Mouse (Mus musculus): ENCODE data around the gene Plxnb1. TPM values are rescaled to one million over a fixed set of nuclear protein-coding genes. Genes with fewer than 3 reads are reported as not detected.

Plxnb1 gene
- polyA plus RNA-seq, 1 experiment from 2014 or later: 18.2 TPM

GRCm38 (mm10) chr9:109103250-109103649, 8.1 kb downstream of the Plxnb1 start:
- Histone ChIP-seq H3K4me2 (replicated peaks; ENCODE audit: low read depth, low read length) (no peak overlapping the region), H3K9me3 (ENCODE audit: control insufficient read depth, low read length) (no peaks in the 10 kb centered on the region), H3K9ac (ENCODE audit: low read depth, low read length) (no peak overlapping the region), H3K4me1 (replicated peaks; ENCODE audit: control insufficient read depth, insufficient read depth, low read length) (peaks cover 7% of the 10 kb centered on the region; the same call in 1 of the 2 replicates), H3K4me3 (ENCODE audit: low read depth, low read length) (no peak overlapping the region), H3K36me3 (ENCODE audit: control insufficient read depth, insufficient read depth, low read length) (peaks cover 15% of the 10 kb centered on the region), H3K27ac (ENCODE audit: low read depth, low read length) (no peak overlapping the region), H3K27me3 (ENCODE audit: control insufficient read depth, insufficient read depth, low read length) (no peaks in the 10 kb centered on the region)
- WGBS: 76% methylated on average over 7 of the region's 7 CpGs
- DNase-seq (ENCODE audit: low spot score) (no peak), ATAC-seq (ENCODE audit: low FRiP score) (no peak)

- H3K4me1 ChIP-seq (replicated peaks; ENCODE audit: control insufficient read depth, insufficient read depth, low read length): no peaks in the 10 kb centered on the region
- H3K4me2 ChIP-seq (replicated peaks; ENCODE audit: low read depth, low read length): no peak overlapping the region
- H3K9me3 ChIP-seq (ENCODE audit: control insufficient read depth, low read length): no peaks in the 10 kb centered on the region
- 88% methylated on average over 9 of the region's 9 CpGs for WGBS
- no peak for DNase-seq (ENCODE audit: low spot score)
- H3K4me3 ChIP-seq (ENCODE audit: low read depth, low read length): no peak overlapping the region
- H3K9ac ChIP-seq (ENCODE audit: low read depth, low read length): no peak overlapping the region
- no peaks in the 10 kb centered on the region for H3K27me3 ChIP-seq (ENCODE audit: control insufficient read depth, insufficient read depth, low read length)
- H3K27ac ChIP-seq (ENCODE audit: low read depth, low read length): no peak overlapping the region
- ATAC-seq (ENCODE audit: low FRiP score): no peak
- peaks cover 20% of the 10 kb centered on the region for H3K36me3 ChIP-seq (ENCODE audit: control insufficient read depth, insufficient read depth, low read length)
These were observed 8.9 kb downstream of the Plxnb1 start for GRCm38 (mm10) chr9:109104083-109104482.

GRCm38 (mm10) chr9:109105011-109105410, 9.8 kb downstream of the Plxnb1 start:
- Histone ChIP-seq H3K4me2 (replicated peaks; ENCODE audit: low read depth, low read length) (no peak overlapping the region), H3K9me3 (ENCODE audit: control insufficient read depth, low read length) (no peaks in the 10 kb centered on the region), H3K27me3 (ENCODE audit: control insufficient read depth, insufficient read depth, low read length) (no peaks in the 10 kb centered on the region), H3K4me3 (ENCODE audit: low read depth, low read length) (no peak overlapping the region), H3K9ac (ENCODE audit: low read depth, low read length) (no peak overlapping the region), H3K4me1 (replicated peaks; ENCODE audit: control insufficient read depth, insufficient read depth, low read length) (no peaks in the 10 kb centered on the region), H3K36me3 (ENCODE audit: control insufficient read depth, insufficient read depth, low read length) (peaks cover 20% of the 10 kb centered on the region), H3K27ac (ENCODE audit: low read depth, low read length) (no peak overlapping the region)
- no peak for DNase-seq (ENCODE audit: low spot score)
- no peak for ATAC-seq (ENCODE audit: low FRiP score)
- 86% methylated on average over 12 of the region's 12 CpGs for WGBS

GRCm38 (mm10) chr9:109105648-109106047, 10.5 kb downstream of the Plxnb1 start:
- no peaks in the 10 kb centered on the region for H3K27me3 ChIP-seq (ENCODE audit: control insufficient read depth, insufficient read depth, low read length)
- peaks cover 19% of the 10 kb centered on the region for H3K36me3 ChIP-seq (ENCODE audit: control insufficient read depth, insufficient read depth, low read length)
- H3K4me3 ChIP-seq (ENCODE audit: low read depth, low read length): no peak overlapping the region
- H3K27ac ChIP-seq (ENCODE audit: low read depth, low read length): no peak overlapping the region
- H3K4me1 ChIP-seq (replicated peaks; ENCODE audit: control insufficient read depth, insufficient read depth, low read length): no peaks in the 10 kb centered on the region
- ATAC-seq (ENCODE audit: low FRiP score) (no peak), DNase-seq (ENCODE audit: low spot score) (no peak)
- no peaks in the 10 kb centered on the region for H3K9me3 ChIP-seq (ENCODE audit: control insufficient read depth, low read length)
- H3K4me2 ChIP-seq (replicated peaks; ENCODE audit: low read depth, low read length): no peak overlapping the region
- WGBS: 93% methylated on average over 12 of the region's 12 CpGs
- no peak overlapping the region for H3K9ac ChIP-seq (ENCODE audit: low read depth, low read length)

GRCm38 (mm10) chr9:109107341-109107740, 12.2 kb downstream of the Plxnb1 start:
- no peak overlapping the region for H3K9ac ChIP-seq (ENCODE audit: low read depth, low read length)
- 92% methylated on average over 3 of the region's 6 CpGs for whole genome bisulfite sequencing
- H3K9me3 ChIP-seq (ENCODE audit: control insufficient read depth, low read length): no peaks in the 10 kb centered on the region
- H3K4me3 ChIP-seq (ENCODE audit: low read depth, low read length): no peak overlapping the region
- no peak overlapping the region for H3K27ac ChIP-seq (ENCODE audit: low read depth, low read length)
- H3K4me2 ChIP-seq (replicated peaks; ENCODE audit: low read depth, low read length): no peak overlapping the region
- H3K36me3 ChIP-seq (ENCODE audit: control insufficient read depth, insufficient read depth, low read length): peaks cover 30% of the 10 kb centered on the region
- H3K4me1 ChIP-seq (replicated peaks; ENCODE audit: control insufficient read depth, insufficient read depth, low read length): no peaks in the 10 kb centered on the region
- H3K27me3 ChIP-seq (ENCODE audit: control insufficient read depth, insufficient read depth, low read length): no peaks in the 10 kb centered on the region
- ATAC-seq (ENCODE audit: low FRiP score) (no peak), DNase-seq (ENCODE audit: low spot score) (no peak)

GRCm38 (mm10) chr9:109110240-109110639, 15.1 kb downstream of the Plxnb1 start:
- DNase-seq (ENCODE audit: low spot score) (no peak), ATAC-seq (ENCODE audit: low FRiP score) (no peak)
- H3K4me2 ChIP-seq (replicated peaks; ENCODE audit: low read depth, low read length): no peak overlapping the region
- H3K9ac ChIP-seq (ENCODE audit: low read depth, low read length): no peak overlapping the region
- no peaks in the 10 kb centered on the region for H3K27me3 ChIP-seq (ENCODE audit: control insufficient read depth, insufficient read depth, low read length)
- peaks cover 36% of the 10 kb centered on the region for H3K36me3 ChIP-seq (ENCODE audit: control insufficient read depth, insufficient read depth, low read length)
- no peak overlapping the region for H3K4me3 ChIP-seq (ENCODE audit: low read depth, low read length)
- H3K4me1 ChIP-seq (replicated peaks; ENCODE audit: control insufficient read depth, insufficient read depth, low read length): no peaks in the 10 kb centered on the region
- 94% methylated on average over 11 of the region's 11 CpGs for WGBS
- H3K9me3 ChIP-seq (ENCODE audit: control insufficient read depth, low read length): no peaks in the 10 kb centered on the region
- H3K27ac ChIP-seq (ENCODE audit: low read depth, low read length): no peak overlapping the region

- no peaks in the 10 kb centered on the region for H3K27me3 ChIP-seq (ENCODE audit: control insufficient read depth, insufficient read depth, low read length)
- no peak overlapping the region for H3K27ac ChIP-seq (ENCODE audit: low read depth, low read length)
- DNase-seq (ENCODE audit: low spot score) (no peak), ATAC-seq (ENCODE audit: low FRiP score) (no peak)
- H3K36me3 ChIP-seq (ENCODE audit: control insufficient read depth, insufficient read depth, low read length): peaks cover 40% of the 10 kb centered on the region
- no peak overlapping the region for H3K4me3 ChIP-seq (ENCODE audit: low read depth, low read length)
- no peaks in the 10 kb centered on the region for H3K9me3 ChIP-seq (ENCODE audit: control insufficient read depth, low read length)
- no peak overlapping the region for H3K4me2 ChIP-seq (replicated peaks; ENCODE audit: low read depth, low read length)
- no peaks in the 10 kb centered on the region for H3K4me1 ChIP-seq (replicated peaks; ENCODE audit: control insufficient read depth, insufficient read depth, low read length)
- H3K9ac ChIP-seq (ENCODE audit: low read depth, low read length): no peak overlapping the region
- 87% methylated on average over 4 of the region's 4 CpGs for WGBS
These were observed 15.9 kb downstream of the Plxnb1 start for GRCm38 (mm10) chr9:109111101-109111500.

GRCm38 (mm10) chr9:109111591-109111990, 16.4 kb downstream of the Plxnb1 start:
- Histone ChIP-seq H3K4me3 (ENCODE audit: low read depth, low read length) (no peak overlapping the region), H3K4me1 (replicated peaks; ENCODE audit: control insufficient read depth, insufficient read depth, low read length) (no peaks in the 10 kb centered on the region), H3K27me3 (ENCODE audit: control insufficient read depth, insufficient read depth, low read length) (no peaks in the 10 kb centered on the region), H3K9me3 (ENCODE audit: control insufficient read depth, low read length) (no peaks in the 10 kb centered on the region), H3K4me2 (replicated peaks; ENCODE audit: low read depth, low read length) (no peak overlapping the region), H3K36me3 (ENCODE audit: control insufficient read depth, insufficient read depth, low read length) (peaks cover 41% of the 10 kb centered on the region), H3K27ac (ENCODE audit: low read depth, low read length) (no peak overlapping the region), H3K9ac (ENCODE audit: low read depth, low read length) (no peak overlapping the region)
- ATAC-seq (ENCODE audit: low FRiP score): no peak
- 96% methylated on average over 9 of the region's 9 CpGs for WGBS
- DNase-seq (ENCODE audit: low spot score): no peak

GRCm38 (mm10) chr9:109113331-109113730, 18.1 kb downstream of the Plxnb1 start:
- ATAC-seq (ENCODE audit: low FRiP score) (no peak), DNase-seq (ENCODE audit: low spot score) (no peak)
- H3K36me3 ChIP-seq (ENCODE audit: control insufficient read depth, insufficient read depth, low read length): peaks cover 42% of the 10 kb centered on the region

More at GRCm38 (mm10) chr9:109113331-109113730, 18.1 kb downstream of the Plxnb1 start:
- Histone ChIP-seq H3K9me3 (ENCODE audit: control insufficient read depth, low read length) (no peaks in the 10 kb centered on the region), H3K27ac (ENCODE audit: low read depth, low read length) (no peak overlapping the region), H3K4me3 (ENCODE audit: low read depth, low read length) (no peak overlapping the region), H3K27me3 (ENCODE audit: control insufficient read depth, insufficient read depth, low read length) (no peaks in the 10 kb centered on the region), H3K4me1 (replicated peaks; ENCODE audit: control insufficient read depth, insufficient read depth, low read length) (no peaks in the 10 kb centered on the region), H3K9ac (ENCODE audit: low read depth, low read length) (no peak overlapping the region), H3K4me2 (replicated peaks; ENCODE audit: low read depth, low read length) (no peak overlapping the region)
- WGBS: 93% methylated on average over 8 of the region's 8 CpGs
